Mouse (Mus musculus) intestine, embryonic 14.5 days (tissue): ENCODE results near the gene Camsap2. TPM values are rescaled to one million over a fixed set of nuclear protein-coding genes. Genes with fewer than 3 reads are reported as not detected.

Source experiments
- ATAC-seq: fragments of 200-750 bp; cut with Nextera tagmentation; replicated peaks from 2 replicates; pipeline ENCODE4 v1.8.0; 2017; ENCODE audit warnings: low read depth, moderate number of reproducible peaks, moderate TSS enrichment, moderate library complexity; ENCODE audit not compliant: low FRiP score, low TSS enrichment
- DNase-seq: peaks from one replicate; pipeline ENCODE4 v3.0.0-alpha.2; 2018; ENCODE audit warnings: low spot score
- H3K27ac ChIP-seq: fragments of 300-500 bp; sonication (generic); 2 replicates; pipeline ENCODE4 v1.5.1; 2014; ENCODE audit warnings: low read depth, mild to moderate bottlenecking, control low read depth
- H3K27me3 ChIP-seq: fragments of 300-500 bp; sonication (generic); replicated peaks from 2 replicates; pipeline ENCODE4 v1.6.1; 2014; ENCODE audit warnings: low read length, control low read depth; ENCODE audit not compliant: control insufficient read depth, insufficient read depth
- H3K36me3 ChIP-seq: fragments of 300-500 bp; sonication (generic); 2 replicates; pipeline ENCODE4 v1.6.1; 2014; ENCODE audit warnings: low read length, control low read depth; ENCODE audit not compliant: control insufficient read depth, insufficient read depth
- H3K4me1 ChIP-seq: fragments of 300-500 bp; sonication (generic); replicated peaks from 2 replicates; pipeline ENCODE4 v1.6.1; 2014; ENCODE audit warnings: low read length, control low read depth, mixed read lengths; ENCODE audit not compliant: control insufficient read depth, insufficient read depth
- H3K4me2 ChIP-seq: fragments of 300-500 bp; sonication (generic); 2 replicates; pipeline ENCODE4 v1.6.1; 2014; ENCODE audit warnings: low read length
- H3K4me3 ChIP-seq: fragments of 300-500 bp; sonication (generic); 2 replicates; pipeline ENCODE4 v1.5.1; 2014; ENCODE audit warnings: low read depth, low read length, control low read depth, mixed read lengths
- H3K9ac ChIP-seq: fragments of 300-500 bp; sonication (generic); 2 replicates; pipeline ENCODE4 v1.6.1; 2014; ENCODE audit warnings: mild to moderate bottlenecking, low read length
- H3K9me3 ChIP-seq: fragments of 300-500 bp; sonication (generic); 2 replicates; pipeline ENCODE4 v1.6.1; 2016; ENCODE audit warnings: low read length, control low read depth; ENCODE audit not compliant: control insufficient read depth
- WGBS: fragments of 180-500 bp; shearing (Covaris S2); extraction: QIAGEN DNeasy Blood & Tissue Kit; methylation state at CpG from one replicate; pipeline ENCODE4 v1.1.7; 2014; 5-methylcytosine and 5-hydroxymethylcytosine counted together
- polyA plus RNA-seq: library from polyadenylated mRNA; unstranded; fragments of >200 nt; fragmentation: Nextera tagmentation; extraction: Ambion mirVana; gene quantifications from 2 replicates; pipeline ENCODE4 v1.2.1, GENCODE M21; 2014

Camsap2 gene
- polyA plus RNA-seq, 1 experiment from 2014 or later: 14.2 TPM

GRCm38 (mm10) chr1:136316317-136316716, 29.6 kb downstream of the Camsap2 start:
- Histone ChIP-seq H3K27ac (no peak overlapping the region), H3K27me3 (no peaks in the 10 kb centered on the region), H3K4me2 (no peak overlapping the region), H3K4me3 (no peak overlapping the region), H3K9ac (no peak overlapping the region), H3K4me1 (no peaks in the 10 kb centered on the region), H3K36me3 (peaks cover 2% of the 10 kb centered on the region; the same call in 1 of the 2 replicates), H3K9me3 (no peaks in the 10 kb centered on the region)
- no peak for DNase-seq
- ATAC-seq: no peak

- H3K36me3 ChIP-seq: no peaks in the 10 kb centered on the region
- no peak overlapping the region for H3K27ac ChIP-seq
- no peaks in the 10 kb centered on the region for H3K27me3 ChIP-seq
- WGBS: 92% methylated on average over 5 of the region's 5 CpGs
- H3K4me2 ChIP-seq: no peak overlapping the region
- no peaks in the 10 kb centered on the region for H3K9me3 ChIP-seq
- H3K4me3 ChIP-seq: no peak overlapping the region
- no peak for DNase-seq
- H3K9ac ChIP-seq: no peak overlapping the region
- no peaks in the 10 kb centered on the region for H3K4me1 ChIP-seq
- no peak for ATAC-seq
These were observed 36.7 kb downstream of the Camsap2 start for GRCm38 (mm10) chr1:136309193-136309592.

GRCm38 (mm10) chr1:136306424-136306823, 39.5 kb downstream of the Camsap2 start:
- Histone ChIP-seq H3K4me1 (no peaks in the 10 kb centered on the region), H3K4me2 (no peak overlapping the region), H3K36me3 (0 out of 2 replicates have a peak, but pooled peaks cover 4% of the 10 kb centered on the region), H3K9ac (no peak overlapping the region), H3K9me3 (no peaks in the 10 kb centered on the region), H3K4me3 (no peak overlapping the region), H3K27ac (no peak overlapping the region), H3K27me3 (no peaks in the 10 kb centered on the region)
- DNase-seq (no peak), ATAC-seq (no peak)
- 87% methylated on average over 3 of the region's 3 CpGs for WGBS

GRCm38 (mm10) chr1:136293961-136294360, 51.9 kb downstream of the Camsap2 start:
- no peak overlapping the region for H3K27ac ChIP-seq
- 0 out of 2 replicates have a peak, but pooled peaks cover 4% of the 10 kb centered on the region for H3K36me3 ChIP-seq
- no peak overlapping the region for H3K4me2 ChIP-seq
- H3K9me3 ChIP-seq: no peaks in the 10 kb centered on the region
- no peaks in the 10 kb centered on the region for H3K4me1 ChIP-seq
- ATAC-seq (no peak), DNase-seq (no peak)
- no peak overlapping the region for H3K9ac ChIP-seq
- no peak overlapping the region for H3K4me3 ChIP-seq
- no peaks in the 10 kb centered on the region for H3K27me3 ChIP-seq

- no peak overlapping the region for H3K9ac ChIP-seq
- H3K4me2 ChIP-seq: no peak overlapping the region
- no peaks in the 10 kb centered on the region for H3K9me3 ChIP-seq
- no peak for DNase-seq
- no peak for ATAC-seq
- H3K27ac ChIP-seq: no peak overlapping the region
- no peaks in the 10 kb centered on the region for H3K4me1 ChIP-seq
- WGBS: 85% methylated on average over 1 of the region's 1 CpGs
- H3K27me3 ChIP-seq: no peaks in the 10 kb centered on the region
- H3K4me3 ChIP-seq: no peak overlapping the region
- peaks cover 27% of the 10 kb centered on the region for H3K36me3 ChIP-seq
These were observed 56.1 kb downstream of the Camsap2 start for GRCm38 (mm10) chr1:136289803-136290202.

- Histone ChIP-seq H3K9me3 (no peaks in the 10 kb centered on the region), H3K4me2 (no peak overlapping the region), H3K4me3 (no peak overlapping the region), H3K27me3 (no peaks in the 10 kb centered on the region), H3K9ac (no peak overlapping the region), H3K4me1 (no peaks in the 10 kb centered on the region), H3K36me3 (peaks cover 92% of the 10 kb centered on the region), H3K27ac (no peak overlapping the region)
- WGBS: 91% methylated on average over 8 of the region's 8 CpGs
- DNase-seq (no peak), ATAC-seq (no peak)
These were observed 68.5 kb downstream of the Camsap2 start for GRCm38 (mm10) chr1:136277366-136277765.

GRCm38 (mm10) chr1:136268224-136268623, 77.7 kb downstream of the Camsap2 start:
- Histone ChIP-seq H3K9ac (no peak overlapping the region), H3K4me3 (no peak overlapping the region), H3K27me3 (no peaks in the 10 kb centered on the region), H3K27ac (no peak overlapping the region), H3K36me3 (peaks cover 47% of the 10 kb centered on the region), H3K4me2 (no peak overlapping the region), H3K4me1 (no peaks in the 10 kb centered on the region), H3K9me3 (no peaks in the 10 kb centered on the region)
- WGBS: 80% methylated on average over 7 of the region's 7 CpGs
- ATAC-seq (no peak), DNase-seq (no peak)

- Histone ChIP-seq H3K4me2 (no peak overlapping the region), H3K27me3 (peaks cover 16% of the 10 kb centered on the region), H3K9ac (no peak overlapping the region), H3K4me3 (no peak overlapping the region), H3K4me1 (no peaks in the 10 kb centered on the region), H3K36me3 (peaks cover 27% of the 10 kb centered on the region), H3K27ac (no peak overlapping the region), H3K9me3 (no peaks in the 10 kb centered on the region)
- DNase-seq (no peak), ATAC-seq (no peak)
- WGBS: 46% methylated on average over 6 of the region's 6 CpGs
These were observed 79.8 kb downstream of the Camsap2 start for GRCm38 (mm10) chr1:136266127-136266526.

- no peak overlapping the region for H3K4me2 ChIP-seq
- no peak overlapping the region for H3K27ac ChIP-seq
- peaks cover 42% of the 10 kb centered on the region for H3K27me3 ChIP-seq
- no peak for ATAC-seq
- no peak overlapping the region for H3K9ac ChIP-seq
- WGBS: 81% methylated on average over 5 of the region's 5 CpGs
- H3K36me3 ChIP-seq: peaks cover 6% of the 10 kb centered on the region
- DNase-seq: no peak
- H3K4me3 ChIP-seq: no peak overlapping the region
- H3K9me3 ChIP-seq: no peaks in the 10 kb centered on the region
- peaks cover 8% of the 10 kb centered on the region; the same call in 1 of the 2 replicates for H3K4me1 ChIP-seq
These were observed 82.5 kb downstream of the Camsap2 start for GRCm38 (mm10) chr1:136263355-136263754.
